Mouse (Mus musculus) gonadal fat pad, adult 2 months (tissue): Measurements from ENCODE around the gene Poc1b. TPM values are rescaled to one million over a fixed set of nuclear protein-coding genes. Genes with fewer than 3 reads are reported as not detected.

Source experiments
- DNase-seq: peaks from one replicate; pipeline ENCODE4 v3.0.0-alpha.2; 2012; ENCODE audit warnings: low read depth
- polyA plus RNA-seq: library from polyadenylated mRNA; depleted of rRNA; stranded (reverse); fragments of >200 nt; gene quantifications from 2 replicates; pipeline ENCODE4 v1.2.3, GENCODE M21; 2012

Gene Poc1b
- polyA plus RNA-seq, 1 experiment = 5.3 TPM

- no peak for DNase-seq
Observed at GRCm38 (mm10) chr10:99115471-99116236, 8.8 kb downstream of the Poc1b start.

GRCm38 (mm10) chr10:99116237-99116632 is 9.4 kb downstream of the Poc1b start:
- no peak for DNase-seq

GRCm38 (mm10) chr10:99116650-99117615 is 10.1 kb downstream of the Poc1b start:
- no peak for DNase-seq

- no peak for DNase-seq
Observed at GRCm38 (mm10) chr10:99117876-99118275, 11.0 kb downstream of the Poc1b start.

- no peak for DNase-seq
Observed at GRCm38 (mm10) chr10:99118697-99119096, 11.9 kb downstream of the Poc1b start.

GRCm38 (mm10) chr10:99119471-99119870 is 12.6 kb downstream of the Poc1b start:
- no peak for DNase-seq

- no peak for DNase-seq
Observed at GRCm38 (mm10) chr10:99126225-99126624, 19.4 kb downstream of the Poc1b start, which contains the start of gene Phxr2. Phxr2 (minus strand) TSS chr10:99126325.

GRCm38 (mm10) chr10:99126954-99127353 is 20.1 kb downstream of the Poc1b start:
- no peak for DNase-seq

- no peak for DNase-seq
Observed at GRCm38 (mm10) chr10:99127691-99128261, 20.9 kb downstream of the Poc1b start.

- no peak for DNase-seq
Observed at GRCm38 (mm10) chr10:99130611-99131010, 23.8 kb downstream of the Poc1b start.

GRCm38 (mm10) chr10:99131298-99131697 is 24.5 kb downstream of the Poc1b start:
- DNase-seq = no peak

GRCm38 (mm10) chr10:99132189-99132588 is 25.4 kb downstream of the Poc1b start:
- no peak for DNase-seq

- DNase-seq = no peak
Observed at GRCm38 (mm10) chr10:99132595-99133272, 25.9 kb downstream of the Poc1b start.

GRCm38 (mm10) chr10:99133321-99133875 is 26.6 kb downstream of the Poc1b start:
- DNase-seq = no peak

- no peak for DNase-seq
Observed at GRCm38 (mm10) chr10:99136337-99136736, 29.5 kb downstream of the Poc1b start.

GRCm38 (mm10) chr10:99145611-99146010 is 38.8 kb downstream of the Poc1b start:
- no peak for DNase-seq

GRCm38 (mm10) chr10:99146596-99146995 is 39.8 kb downstream of the Poc1b start:
- no peak for DNase-seq

- no peak for DNase-seq
Observed at GRCm38 (mm10) chr10:99150016-99150415, 43.2 kb downstream of the Poc1b start.

- no peak for DNase-seq
Observed at GRCm38 (mm10) chr10:99151580-99151979, 44.7 kb downstream of the Poc1b start.

- no peak for DNase-seq
Observed at GRCm38 (mm10) chr10:99152063-99152462, 45.2 kb downstream of the Poc1b start.

- no peak for DNase-seq
Observed at GRCm38 (mm10) chr10:99154635-99155034, 47.8 kb downstream of the Poc1b start.
